Mouse (Mus musculus) hindbrain, embryonic 11.5 days (tissue): Measurements from ENCODE around the gene Gpd1. TPM values are rescaled to one million over a fixed set of nuclear protein-coding genes. Genes with fewer than 3 reads are reported as not detected.
A peak's percentile ranks its signal among the peaks of the same experiment; 100 is the strongest.
"Not testable (repeated sequence)": the region's sequence is repeated elsewhere in the genome, so short reads cannot be mapped to it uniquely, and the experiment has no call there.

Experiments
- ATAC-seq: fragments of 200-750 bp; cut with Nextera tagmentation; 2 replicates; pipeline ENCODE4 v1.8.0; 2017; ENCODE audit warnings: mild to moderate bottlenecking, moderate TSS enrichment, moderate library complexity; ENCODE audit not compliant: low FRiP score
- DNase-seq: peaks from one replicate; pipeline ENCODE4 v3.0.0-alpha.2; 2015; ENCODE audit warnings: low spot score
- H3K27ac ChIP-seq: fragments of 300-500 bp; sonication (generic); 2 replicates; pipeline ENCODE4 v1.5.1; 2014; ENCODE audit warnings: mild to moderate bottlenecking, low read depth, low read length
- H3K27me3 ChIP-seq: fragments of 300-500 bp; sonication (generic); 2 replicates; pipeline ENCODE4 v1.6.1; 2014; ENCODE audit warnings: mild to moderate bottlenecking, low read length, moderate library complexity, mixed read lengths; ENCODE audit not compliant: control insufficient read depth, insufficient read depth
- H3K36me3 ChIP-seq: fragments of 300-500 bp; sonication (generic); 2 replicates; pipeline ENCODE4 v1.6.1; 2014; ENCODE audit warnings: mild to moderate bottlenecking, low read length, moderate library complexity, mixed read lengths; ENCODE audit not compliant: control insufficient read depth, insufficient read depth
- H3K4me1 ChIP-seq: fragments of 300-500 bp; sonication (generic); replicated peaks from 2 replicates; pipeline ENCODE4 v1.6.1; 2014; ENCODE audit warnings: low read length, mixed read lengths; ENCODE audit not compliant: control insufficient read depth, insufficient read depth
- H3K4me2 ChIP-seq: fragments of 300-500 bp; sonication (generic); replicated peaks from 2 replicates; pipeline ENCODE4 v1.6.1; 2014; ENCODE audit warnings: mild to moderate bottlenecking, low read depth, low read length
- H3K4me3 ChIP-seq: fragments of 300-500 bp; sonication (generic); 2 replicates; pipeline ENCODE4 v1.5.1; 2014; ENCODE audit warnings: low read depth, low read length
- H3K9ac ChIP-seq: fragments of 300-500 bp; sonication (generic); 2 replicates; pipeline ENCODE4 v1.6.1; 2014; ENCODE audit warnings: low read depth, low read length
- H3K9me3 ChIP-seq: fragments of 300-500 bp; sonication (generic); 2 replicates; pipeline ENCODE4 v1.6.1; 2016; ENCODE audit warnings: low read length; ENCODE audit not compliant: control insufficient read depth
- WGBS: fragments of 180-500 bp; shearing (Covaris S2); extraction: QIAGEN DNeasy Blood & Tissue Kit; methylation state at CpG from one replicate; pipeline ENCODE4 v1.1.7; 2014; 5-methylcytosine and 5-hydroxymethylcytosine counted together
- polyA plus RNA-seq: library from polyadenylated mRNA; unstranded; fragments of >200 nt; fragmentation: Nextera tagmentation; extraction: Ambion mirVana; gene quantifications from 2 replicates; pipeline ENCODE4 v1.2.1, GENCODE M21; 2014

Gene Gpd1
- polyA plus RNA-seq, 1 experiment from 2014 or later, result 0.25 TPM

GRCm38 (mm10) chr15:99723515-99724291, 6.4 kb downstream of the Gpd1 start:
- Histone ChIP-seq H3K4me1 (peaks cover 12% of the 10 kb centered on the region), H3K9me3 (no peaks in the 10 kb centered on the region), H3K9ac (no peak overlapping the region), H3K27me3 (no peaks in the 10 kb centered on the region), H3K4me3 (no peak overlapping the region), H3K4me2 (no peak overlapping the region), H3K36me3 (peaks cover 4% of the 10 kb centered on the region; the same call in 1 of the 2 replicates), H3K27ac (peak overlapping the region; percentile 59)
- no peak for DNase-seq
- 8% methylated on average over 11 of the region's 11 CpGs for WGBS
- no peak for ATAC-seq

- Histone ChIP-seq H3K27me3 (no peaks in the 10 kb centered on the region), H3K9ac (no peak overlapping the region), H3K4me1 (peaks cover 12% of the 10 kb centered on the region), H3K4me3 (no peak overlapping the region), H3K4me2 (peak overlapping the region; percentile 36), H3K27ac (peak overlapping the region; percentile 59), H3K36me3 (peaks cover 4% of the 10 kb centered on the region; the same call in 1 of the 2 replicates), H3K9me3 (no peaks in the 10 kb centered on the region)
- 14% methylated on average over 16 of the region's 16 CpGs for WGBS
- ATAC-seq (peak; percentile 34; the same call in 1 of the 2 replicates), DNase-seq (peak; percentile 74)
Measured at GRCm38 (mm10) chr15:99724292-99725021, 7.1 kb downstream of the Gpd1 start.

- Histone ChIP-seq H3K27ac (peak within 1 kb of the TSS; percentile 90), H3K4me1 (peaks cover 12% of the 10 kb centered on the region), H3K27me3 (no peaks in the 10 kb centered on the region), H3K9ac (peak within 1 kb of the TSS; percentile 96), H3K9me3 (no peaks in the 10 kb centered on the region), H3K36me3 (peaks cover 1% of the 10 kb centered on the region; the same call in 1 of the 2 replicates), H3K4me3 (peak within 1 kb of the TSS; percentile 96), H3K4me2 (peak within 1 kb of the TSS; percentile 52)
- ATAC-seq, result peak; percentile 95
- DNase-seq, result peak; percentile 99
- under 1% methylated on average over 58 of the region's 68 CpGs for WGBS
Measured at GRCm38 (mm10) chr15:99725341-99726155, 8.2 kb downstream of the Gpd1 start, which contains the start of gene Cox14. Cox14 (plus strand) TSS chr15:99725618.

GRCm38 (mm10) chr15:99726549-99726948, 9.2 kb downstream of the Gpd1 start:
- Histone ChIP-seq H3K9me3 (no peaks in the 10 kb centered on the region), H3K27me3 (no peaks in the 10 kb centered on the region), H3K4me1 (peaks cover 12% of the 10 kb centered on the region), H3K36me3 (no peaks in the 10 kb centered on the region; the same call in 1 of the 2 replicates), H3K27ac (no peak overlapping the region), H3K4me2 (peak overlapping the region; percentile 52), H3K4me3 (peak overlapping the region; percentile 96), H3K9ac (peak overlapping the region; percentile 96; the same call in 1 of the 2 replicates)
- DNase-seq (no peak), ATAC-seq (no peak)
- WGBS, result 89% methylated on average over 2 of the region's 2 CpGs

- not testable (repeated sequence) for H3K27me3 ChIP-seq, H3K4me2 ChIP-seq, H3K4me3 ChIP-seq, DNase-seq, H3K9ac ChIP-seq, H3K27ac ChIP-seq, H3K36me3 ChIP-seq, ATAC-seq, H3K9me3 ChIP-seq
- WGBS, result 95% methylated on average over 4 of the region's 5 CpGs
- H3K4me1 ChIP-seq, result peaks cover 12% of the 10 kb centered on the region
Measured at GRCm38 (mm10) chr15:99727039-99727438, 9.7 kb downstream of the Gpd1 start.

GRCm38 (mm10) chr15:99727525-99727924, 10.2 kb downstream of the Gpd1 start:
- no peaks in the 10 kb centered on the region for H3K9me3 ChIP-seq
- no peak overlapping the region for H3K9ac ChIP-seq
- H3K4me1 ChIP-seq, result peaks cover 12% of the 10 kb centered on the region
- no peaks in the 10 kb centered on the region; the same call in 1 of the 2 replicates for H3K36me3 ChIP-seq
- no peaks in the 10 kb centered on the region for H3K27me3 ChIP-seq
- 98% methylated on average over 12 of the region's 12 CpGs for WGBS
- H3K4me3 ChIP-seq, result no peak overlapping the region
- no peak for ATAC-seq
- H3K27ac ChIP-seq, result no peak overlapping the region
- DNase-seq, result no peak
- H3K4me2 ChIP-seq, result no peak overlapping the region

GRCm38 (mm10) chr15:99728211-99728610, 10.9 kb downstream of the Gpd1 start:
- peaks cover 10% of the 10 kb centered on the region for H3K4me1 ChIP-seq
- no peak overlapping the region for H3K4me3 ChIP-seq
- no peak overlapping the region for H3K9ac ChIP-seq
- H3K36me3 ChIP-seq, result no peaks in the 10 kb centered on the region; the same call in 1 of the 2 replicates
- H3K27ac ChIP-seq, result no peak overlapping the region
- H3K4me2 ChIP-seq, result no peak overlapping the region
- H3K27me3 ChIP-seq, result no peaks in the 10 kb centered on the region
- 96% methylated on average over 5 of the region's 5 CpGs for WGBS
- DNase-seq, result no peak
- no peak for ATAC-seq
- H3K9me3 ChIP-seq, result no peaks in the 10 kb centered on the region

- Histone ChIP-seq H3K4me2 (no peak overlapping the region), H3K27ac (no peak overlapping the region), H3K27me3 (no peaks in the 10 kb centered on the region), H3K4me3 (no peak overlapping the region), H3K4me1 (no peaks in the 10 kb centered on the region; the same call in 1 of the 2 replicates), H3K36me3 (no peaks in the 10 kb centered on the region; the same call in 1 of the 2 replicates), H3K9me3 (no peaks in the 10 kb centered on the region), H3K9ac (no peak overlapping the region)
- WGBS, result 92% methylated on average over 3 of the region's 4 CpGs
- DNase-seq (no peak), ATAC-seq (no peak)
Measured at GRCm38 (mm10) chr15:99729056-99729783, 11.9 kb downstream of the Gpd1 start.
